Mouse (Mus musculus) forebrain, embryonic 16.5 days (tissue): Measurements from ENCODE around the gene Tln2. TPM values are rescaled to one million over a fixed set of nuclear protein-coding genes. Genes with fewer than 3 reads are reported as not detected.

ENCODE experiments used
- microRNA counts: library from miRNA; unstranded; fragments of <30 nt; microRNA quantifications from one replicate; lab custom pipeline; 2016
- microRNA-seq: library from miRNA; unstranded; fragments of <30 nt; microRNA quantifications from one replicate; pipeline ENCODE4, GENCODE M21; 2017
- polyA plus RNA-seq: library from polyadenylated mRNA; unstranded; fragments of >200 nt; fragmentation: Nextera tagmentation; extraction: Ambion mirVana; gene quantifications from 2 replicates; pipeline ENCODE4 v1.2.1, GENCODE M21; 2015

Tln2 gene
- polyA plus RNA-seq, 1 experiment from 2014 or later = 19.6 TPM

MicroRNAs within 50 kb of the gene (microRNA counts, 519-probe panel; counts per million panel counts)
- 2,128 counts per million, percentile 38 among the panel's probes with 10 or more counts for microRNA mmu-miR-190 (lab: Ali Mortazavi, UCI)

Small RNA genes within 50 kb of the gene (microRNA-seq; reads per million reads assigned to microRNA genes)
- 53.8 reads per million, percentile 45 among the genes with 10 or more reads in this experiment for gene Mir190a

Other genes starting within 250 kb of the Tln2 start
- gene C2cd4b, start 199.7 kb upstream of the Tln2 start, polyA plus RNA-seq = 0.26 and 0.30 TPM in 2 replicates